Mouse (Mus musculus) adrenal gland, postnatal 10 days (tissue): ENCODE measurements around the gene Rpl35. TPM values are rescaled to one million over a fixed set of nuclear protein-coding genes. Genes with fewer than 3 reads are reported as not detected.
"Not testable (repeated sequence)": the region's sequence is repeated elsewhere in the genome, so short reads cannot be mapped to it uniquely, and the experiment has no call there.

Experiments
- DNase-seq: peaks from one replicate; pipeline ENCODE4 v3.0.0; 2021; ENCODE audit warnings: mixed read lengths
- long read RNA-seq, 2 experiments: library from polyadenylated mRNA; stranded (forward); transcript quantifications; one replicate each; pipeline ENCODE4 v2.0.0; 2021
- total RNA-seq, 2 experiments: library from RNA; stranded (reverse); gene quantifications; 2 replicates each; pipeline ENCODE4 v1.2.3; 2021

The Rpl35 gene
- total RNA-seq = 100 to 1,000 TPM; 511 to 525 TPM
- long read RNA-seq, experiment 1, transcript Rpl35-203 (3 exons, 541 nt) = minor isoform, 21 of 888 reads
- long read RNA-seq, experiment 1, transcript Rpl35-201 (4 exons, 946 nt) = major isoform, 839 of 888 reads
- long read RNA-seq, experiment 1, partial matches to known transcripts = 6 of 888 reads
- long read RNA-seq, experiment 1, other reads (novel, unspliced or antisense) = 22 of 888 reads
- long read RNA-seq, experiment 2, transcript Rpl35-203 (3 exons, 541 nt) = minor isoform, 21 of 845 reads
- long read RNA-seq, experiment 2, transcript Rpl35-201 (4 exons, 946 nt) = major isoform, 815 of 845 reads
- long read RNA-seq, experiment 2, partial matches to known transcripts = 5 of 845 reads
- long read RNA-seq, experiment 2, other reads (novel, unspliced or antisense) = 4 of 845 reads

- peak; percentile 76 for DNase-seq
Measured at GRCm38 (mm10) chr2:39005574-39006079, at the start of gene Rpl35. Gene Rpl35 (minus strand): TSS chr2:39005624.

- no peak for DNase-seq
Measured at GRCm38 (mm10) chr2:39048515-39048914, 43.1 kb upstream of the Rpl35 start.

GRCm38 (mm10) chr2:39040215-39040614, 34.8 kb upstream of the Rpl35 start:
- DNase-seq = no peak

GRCm38 (mm10) chr2:39031611-39032010, 26.2 kb upstream of the Rpl35 start:
- no peak for DNase-seq

GRCm38 (mm10) chr2:39020004-39020403, 14.6 kb upstream of the Rpl35 start:
- no peak for DNase-seq

- DNase-seq = no peak
Measured at GRCm38 (mm10) chr2:39016581-39016980, 11.2 kb upstream of the Rpl35 start.

- DNase-seq = no peak
Measured at GRCm38 (mm10) chr2:39012768-39013279, 7.4 kb upstream of the Rpl35 start.

GRCm38 (mm10) chr2:39011971-39012370, 6.5 kb upstream of the Rpl35 start:
- DNase-seq = no peak

GRCm38 (mm10) chr2:39011264-39011663, 5.8 kb upstream of the Rpl35 start:
- DNase-seq = no peak

- DNase-seq = not testable (repeated sequence)
Measured at GRCm38 (mm10) chr2:39010144-39010543, 4.7 kb upstream of the Rpl35 start.

GRCm38 (mm10) chr2:39008954-39009365, 3.5 kb upstream of the Rpl35 start:
- peak; percentile 51 for DNase-seq

GRCm38 (mm10) chr2:39008350-39008851, 3.0 kb upstream of the Rpl35 start:
- DNase-seq = no peak

- peak; percentile 97 for DNase-seq
Measured at GRCm38 (mm10) chr2:39007865-39008264, 2.4 kb upstream of the Rpl35 start.

GRCm38 (mm10) chr2:39006149-39006730, 816 bp upstream of the Rpl35 start:
- DNase-seq = no peak

GRCm38 (mm10) chr2:39004880-39005435, 466 bp downstream of the Rpl35 start, which contains the start of gene Arpc5l:
Gene Arpc5l (plus strand): TSS chr2:39005348.
- DNase-seq = peak; percentile 95

- DNase-seq = peak; percentile 47
Measured at GRCm38 (mm10) chr2:39004372-39004771, 1.1 kb downstream of the Rpl35 start.

GRCm38 (mm10) chr2:39003512-39003911, 1.9 kb downstream of the Rpl35 start:
- DNase-seq = no peak

- no peak for DNase-seq
Measured at GRCm38 (mm10) chr2:39003106-39003505, 2.3 kb downstream of the Rpl35 start.

- no peak for DNase-seq
Measured at GRCm38 (mm10) chr2:39001866-39002265, 3.6 kb downstream of the Rpl35 start.

GRCm38 (mm10) chr2:39000587-39000919, 4.9 kb downstream of the Rpl35 start:
- no peak for DNase-seq

- no peak for DNase-seq
Measured at GRCm38 (mm10) chr2:38999910-39000586, 5.4 kb downstream of the Rpl35 start.

- DNase-seq = no peak
Measured at GRCm38 (mm10) chr2:38999381-38999780, 6.0 kb downstream of the Rpl35 start.
